ENCODE assay signal across 12 mouse cellular contexts in genomic region chr10:14030458-14031035, GRCm38 (mm10).
"Had no signal": no experiment of that assay in that cellular context is flagged by ENCODE, and none has a peak within 500 bp of the region (broad histone marks: within the 10 kb centered on the region; RNA-seq: fewer than 3 reads in every experiment).

No protein-coding gene starts in this region.

- H3K9ac ChIP-seq: limb, embryonic 15.5 days; liver, embryonic 13.5 days; midbrain, embryonic 13.5 days; neural tube, embryonic 15.5 days had no signal

- H3K36me3 ChIP-seq: limb, embryonic 15.5 days; liver, embryonic 13.5 days; midbrain, embryonic 13.5 days; neural tube, embryonic 15.5 days had no signal

- H3K4me1 ChIP-seq: limb, embryonic 15.5 days; liver, embryonic 13.5 days; midbrain, embryonic 13.5 days; neural tube, embryonic 15.5 days had no signal

- H3K4me3 ChIP-seq: limb, embryonic 15.5 days; liver, embryonic 13.5 days; midbrain, embryonic 13.5 days; neural tube, embryonic 15.5 days had no signal

- DNase-seq: layer of hippocampus, adult 9-11 months; layer of hippocampus, postnatal 36 days; liver, embryonic 13.5 days; lung, adult 18-20 months; lung, postnatal 36 days; right cerebral cortex, adult 18-20 months; right cerebral cortex, postnatal 25 days had no signal

- H3K27me3 ChIP-seq: limb, embryonic 15.5 days; liver, embryonic 13.5 days; midbrain, embryonic 13.5 days; neural tube, embryonic 15.5 days had no signal

- H3K4me2 ChIP-seq: limb, embryonic 15.5 days; liver, embryonic 13.5 days; midbrain, embryonic 13.5 days; neural tube, embryonic 15.5 days had no signal

- ATAC-seq: midbrain, embryonic 13.5 days had no signal

- H3K27ac ChIP-seq: kidney, postnatal 0 days; limb, embryonic 15.5 days; liver, embryonic 13.5 days; midbrain, embryonic 13.5 days; neural tube, embryonic 15.5 days; stomach, postnatal 0 days had no signal

- H3K9me3 ChIP-seq: limb, embryonic 15.5 days; liver, embryonic 13.5 days; midbrain, embryonic 13.5 days; neural tube, embryonic 15.5 days had no signal
